Mouse (Mus musculus) forebrain, embryonic 15.5 days (tissue): ENCODE data around the gene Limd1. TPM values are rescaled to one million over a fixed set of nuclear protein-coding genes. Genes with fewer than 3 reads are reported as not detected.

ENCODE experiments used
- ATAC-seq: fragments of 200-750 bp; cut with Nextera tagmentation; replicated peaks from 2 replicates; pipeline ENCODE4 v1.8.0; 2017; ENCODE audit warnings: mild to moderate bottlenecking, moderate TSS enrichment, moderate library complexity
- H3K27ac ChIP-seq: fragments of 300-500 bp; sonication (generic); replicated peaks from 2 replicates; pipeline ENCODE4 v1.5.1; 2015; ENCODE audit warnings: mild to moderate bottlenecking, inconsistent platforms
- H3K27me3 ChIP-seq: fragments of 300-500 bp; sonication (generic); 2 replicates; pipeline ENCODE4 v1.6.1; 2015; ENCODE audit warnings: inconsistent platforms
- H3K36me3 ChIP-seq: fragments of 300-500 bp; sonication (generic); 2 replicates; pipeline ENCODE4 v1.6.1; 2015; ENCODE audit warnings: mild to moderate bottlenecking, inconsistent platforms
- H3K4me1 ChIP-seq: fragments of 300-500 bp; sonication (generic); 2 replicates; pipeline ENCODE4 v1.6.1; 2015; ENCODE audit warnings: inconsistent platforms
- H3K4me2 ChIP-seq: fragments of 300-500 bp; sonication (generic); replicated peaks from 2 replicates; pipeline ENCODE4 v1.6.1; 2015; ENCODE audit warnings: mild to moderate bottlenecking, inconsistent platforms
- H3K4me3 ChIP-seq: fragments of 300-500 bp; sonication (generic); 2 replicates; pipeline ENCODE4 v1.5.1; 2015; ENCODE audit warnings: mild to moderate bottlenecking, inconsistent platforms
- H3K9ac ChIP-seq: fragments of 300-500 bp; sonication (generic); replicated peaks from 2 replicates; pipeline ENCODE4 v1.6.1; 2015; ENCODE audit warnings: mild to moderate bottlenecking, inconsistent platforms
- H3K9me3 ChIP-seq: fragments of 300-500 bp; sonication (generic); 2 replicates; pipeline ENCODE4 v1.6.1; 2016; ENCODE audit warnings: inconsistent platforms
- WGBS: fragments of 180-500 bp; shearing (Covaris S2); methylation state at CpG from one replicate; pipeline ENCODE4 v1.1.7; 2015; ENCODE audit warnings: mixed read lengths; 5-methylcytosine and 5-hydroxymethylcytosine counted together
- polyA plus RNA-seq: library from polyadenylated mRNA; unstranded; fragments of >200 nt; fragmentation: Nextera tagmentation; extraction: Ambion mirVana; gene quantifications from 2 replicates; pipeline ENCODE4 v1.2.1, GENCODE M21; 2015

Gene Limd1
- polyA plus RNA-seq, 1 experiment from 2014 or later, result 18.0 TPM

- 89% methylated on average over 4 of the region's 4 CpGs for WGBS
- no peak for ATAC-seq
- H3K4me3 ChIP-seq, result no peak overlapping the region
Measured at GRCm38 (mm10) chr9:123485561-123485960, 7.1 kb downstream of the Limd1 start.

GRCm38 (mm10) chr9:123486635-123487034 is 8.1 kb downstream of the Limd1 start:
- H3K4me2 ChIP-seq, result no peak overlapping the region
- H3K27ac ChIP-seq, result no peak overlapping the region
- no peak overlapping the region for H3K9ac ChIP-seq
- 84% methylated on average over 3 of the region's 3 CpGs for WGBS
- no peaks in the 10 kb centered on the region for H3K27me3 ChIP-seq
- H3K4me3 ChIP-seq, result no peak overlapping the region
- ATAC-seq, result no peak
- no peaks in the 10 kb centered on the region for H3K9me3 ChIP-seq
- H3K36me3 ChIP-seq, result no peaks in the 10 kb centered on the region
- peaks cover 4% of the 10 kb centered on the region; the same call in 1 of the 2 replicates for H3K4me1 ChIP-seq

More at GRCm38 (mm10) chr9:123485561-123485960, 7.1 kb downstream of the Limd1 start:
- no peak overlapping the region for H3K27ac ChIP-seq
- H3K9ac ChIP-seq, result no peak overlapping the region
- H3K4me2 ChIP-seq, result no peak overlapping the region
- no peaks in the 10 kb centered on the region for H3K36me3 ChIP-seq
- H3K27me3 ChIP-seq, result no peaks in the 10 kb centered on the region
- H3K4me1 ChIP-seq, result peaks cover 6% of the 10 kb centered on the region; the same call in 1 of the 2 replicates
- H3K9me3 ChIP-seq, result no peaks in the 10 kb centered on the region

- Histone ChIP-seq H3K4me1 (peaks cover 8% of the 10 kb centered on the region), H3K4me3 (no peak overlapping the region), H3K27ac (no peak overlapping the region), H3K9ac (no peak overlapping the region), H3K36me3 (no peaks in the 10 kb centered on the region), H3K4me2 (no peak overlapping the region), H3K9me3 (no peaks in the 10 kb centered on the region), H3K27me3 (no peaks in the 10 kb centered on the region)
- no peak for ATAC-seq
- 84% methylated on average over 2 of the region's 2 CpGs for WGBS
Measured at GRCm38 (mm10) chr9:123489073-123489472, 10.6 kb downstream of the Limd1 start.

DNA sequence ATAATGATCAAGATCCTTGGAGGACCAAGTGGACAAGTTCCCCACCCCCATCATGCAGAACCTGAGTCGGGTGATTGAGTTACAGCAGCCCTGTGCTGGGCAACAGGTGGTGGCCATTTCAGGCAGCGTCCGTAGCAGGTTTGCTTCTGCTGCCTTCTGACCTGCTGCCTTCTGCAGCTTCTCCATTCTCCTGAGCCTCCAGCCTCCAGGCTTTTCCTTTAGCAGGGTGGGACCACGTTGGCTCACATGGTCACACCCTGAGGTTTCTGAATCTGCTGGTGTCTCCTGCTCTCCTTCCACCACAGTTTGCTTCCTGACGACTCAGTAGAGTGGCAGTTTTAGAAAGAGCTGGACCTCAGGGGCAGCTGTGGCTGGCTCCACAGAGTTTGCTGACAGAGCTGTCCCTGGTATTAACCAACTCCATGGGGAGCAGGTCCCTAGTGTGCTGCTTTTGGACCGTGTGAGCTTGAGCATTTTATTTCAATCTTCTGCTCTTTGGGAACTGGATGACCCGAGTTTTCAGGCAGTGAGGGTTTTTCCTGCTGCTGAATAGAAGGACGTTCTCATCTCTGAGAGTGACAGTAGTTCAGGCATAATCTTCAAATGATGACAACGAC is 11.3 kb downstream of the Limd1 start:
- Histone ChIP-seq H3K9me3 (no peaks in the 10 kb centered on the region), H3K4me2 (no peak overlapping the region), H3K4me1 (peaks cover 8% of the 10 kb centered on the region), H3K27me3 (no peaks in the 10 kb centered on the region), H3K36me3 (no peaks in the 10 kb centered on the region), H3K4me3 (no peak overlapping the region), H3K9ac (no peak overlapping the region), H3K27ac (no peak overlapping the region)
- WGBS, result 81% methylated on average over 9 of the region's 9 CpGs
- no peak for ATAC-seq

GRCm38 (mm10) chr9:123490930-123491329 is 12.4 kb downstream of the Limd1 start:
- peaks cover 8% of the 10 kb centered on the region for H3K4me1 ChIP-seq
- no peaks in the 10 kb centered on the region for H3K9me3 ChIP-seq
- no peak overlapping the region for H3K4me3 ChIP-seq
- H3K9ac ChIP-seq, result no peak overlapping the region
- no peak overlapping the region for H3K27ac ChIP-seq
- H3K4me2 ChIP-seq, result no peak overlapping the region
- 82% methylated on average over 5 of the region's 5 CpGs for WGBS
- no peak for ATAC-seq
- H3K27me3 ChIP-seq, result no peaks in the 10 kb centered on the region
- no peaks in the 10 kb centered on the region for H3K36me3 ChIP-seq

DNA sequence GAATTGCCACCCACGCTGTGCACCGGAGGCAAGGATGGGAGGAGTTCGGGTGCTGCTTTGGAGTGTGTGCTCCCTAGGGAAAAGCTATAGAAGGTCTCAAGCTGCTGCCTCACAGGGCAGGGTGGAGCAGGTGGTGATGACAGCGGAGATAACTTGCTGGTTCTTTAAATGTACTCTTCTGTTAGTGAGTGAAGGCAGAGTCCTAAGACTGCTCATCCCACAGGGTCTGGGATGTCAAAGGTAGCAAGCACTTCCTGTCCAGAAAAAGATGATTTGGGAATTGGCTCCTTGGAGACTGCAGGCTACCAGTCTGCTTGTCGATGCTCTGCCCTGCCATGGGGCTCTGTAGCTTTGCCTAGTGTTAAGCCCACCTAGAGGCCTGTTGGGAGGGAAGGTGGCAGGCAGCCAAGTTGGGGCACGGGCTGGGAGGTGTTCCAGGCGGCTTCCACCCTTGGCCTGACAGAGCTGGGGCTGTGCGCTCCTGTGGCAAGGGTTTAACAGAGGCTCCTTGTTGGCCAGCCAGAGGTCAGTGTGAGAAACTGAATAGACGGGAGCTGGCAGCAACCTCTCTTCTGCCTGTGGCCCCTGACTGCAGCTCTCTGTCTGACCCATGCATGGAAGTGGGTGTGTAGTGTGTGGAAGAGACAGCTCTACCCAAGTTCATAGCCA is 13.5 kb downstream of the Limd1 start:
- peak; percentile 96 for ATAC-seq
- no peaks in the 10 kb centered on the region for H3K27me3 ChIP-seq
- peak overlapping the region; percentile 11; the same call in 1 of the 2 replicates for H3K27ac ChIP-seq
- WGBS, result 49% methylated on average over 9 of the region's 9 CpGs
- H3K4me1 ChIP-seq, result peaks cover 15% of the 10 kb centered on the region
- no peak overlapping the region for H3K9ac ChIP-seq
- no peak overlapping the region for H3K4me2 ChIP-seq
- no peaks in the 10 kb centered on the region for H3K9me3 ChIP-seq
- H3K4me3 ChIP-seq, result no peak overlapping the region
- H3K36me3 ChIP-seq, result no peaks in the 10 kb centered on the region

- Histone ChIP-seq H3K4me3 (0 out of 2 replicates have a peak overlapping the region, but pooled peaks have one; percentile 2), H3K9ac (no peak overlapping the region), H3K36me3 (no peaks in the 10 kb centered on the region), H3K4me1 (peaks cover 14% of the 10 kb centered on the region), H3K9me3 (no peaks in the 10 kb centered on the region), H3K27ac (no peak overlapping the region), H3K27me3 (no peaks in the 10 kb centered on the region), H3K4me2 (peak overlapping the region; percentile 15; the same call in 1 of the 2 replicates)
- 18% methylated on average over 13 of the region's 13 CpGs for WGBS
- ATAC-seq, result no peak
Measured at GRCm38 (mm10) chr9:123496665-123497064, 18.2 kb downstream of the Limd1 start.

DNA sequence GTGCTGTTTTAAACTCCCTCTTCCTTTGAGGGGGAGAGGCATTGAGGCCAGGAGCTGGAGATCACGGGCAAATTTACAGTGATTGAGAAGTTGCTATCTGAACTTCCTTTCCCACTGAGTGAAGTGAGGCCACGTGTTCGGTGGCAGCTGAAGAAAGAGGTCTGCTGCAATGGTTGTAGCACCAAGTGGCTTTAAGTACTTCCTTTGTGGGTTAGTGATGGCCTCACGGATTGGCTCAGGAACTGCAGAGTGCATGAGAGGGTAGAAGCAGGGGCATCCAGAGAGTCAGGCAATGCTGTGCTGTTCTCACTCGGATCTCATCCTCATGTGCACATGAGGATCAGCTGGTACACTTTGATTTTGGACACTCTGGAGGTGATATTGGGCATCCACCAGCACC is 19.4 kb downstream of the Limd1 start:
- H3K9me3 ChIP-seq, result no peaks in the 10 kb centered on the region
- 83% methylated on average over 5 of the region's 5 CpGs for WGBS
- no peak overlapping the region for H3K4me2 ChIP-seq
- no peak overlapping the region for H3K4me3 ChIP-seq
- no peaks in the 10 kb centered on the region for H3K36me3 ChIP-seq
- H3K27me3 ChIP-seq, result no peaks in the 10 kb centered on the region
- ATAC-seq, result no peak
- H3K27ac ChIP-seq, result no peak overlapping the region
- H3K9ac ChIP-seq, result no peak overlapping the region
- H3K4me1 ChIP-seq, result peaks cover 7% of the 10 kb centered on the region; the same call in 1 of the 2 replicates

DNA sequence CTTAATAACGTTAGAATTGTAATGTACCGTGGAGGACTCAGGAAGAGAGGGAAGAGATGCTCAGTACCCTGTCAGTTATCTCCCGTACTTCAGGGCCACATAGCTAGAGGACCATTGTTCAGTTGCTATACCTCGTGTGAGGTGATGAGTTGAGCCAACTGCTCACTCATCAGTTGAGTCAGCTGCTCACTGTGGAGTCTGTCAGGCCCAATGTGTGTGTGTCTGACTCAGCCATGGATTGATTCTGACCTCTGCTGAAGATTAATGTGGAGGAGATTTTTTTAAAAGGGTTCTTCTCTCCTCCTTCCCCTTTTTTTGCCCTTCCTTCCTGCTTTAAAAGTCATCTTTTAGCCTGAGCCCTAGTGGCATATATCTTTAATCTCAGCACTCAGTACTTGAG is 22.0 kb downstream of the Limd1 start:
- Histone ChIP-seq H3K9ac (no peak overlapping the region), H3K27me3 (no peaks in the 10 kb centered on the region), H3K4me1 (peaks cover 7% of the 10 kb centered on the region; the same call in 1 of the 2 replicates), H3K4me3 (no peak overlapping the region), H3K9me3 (no peaks in the 10 kb centered on the region), H3K36me3 (no peaks in the 10 kb centered on the region), H3K27ac (no peak overlapping the region), H3K4me2 (no peak overlapping the region)
- ATAC-seq, result no peak
- WGBS, result 89% methylated on average over 4 of the region's 4 CpGs

DNA sequence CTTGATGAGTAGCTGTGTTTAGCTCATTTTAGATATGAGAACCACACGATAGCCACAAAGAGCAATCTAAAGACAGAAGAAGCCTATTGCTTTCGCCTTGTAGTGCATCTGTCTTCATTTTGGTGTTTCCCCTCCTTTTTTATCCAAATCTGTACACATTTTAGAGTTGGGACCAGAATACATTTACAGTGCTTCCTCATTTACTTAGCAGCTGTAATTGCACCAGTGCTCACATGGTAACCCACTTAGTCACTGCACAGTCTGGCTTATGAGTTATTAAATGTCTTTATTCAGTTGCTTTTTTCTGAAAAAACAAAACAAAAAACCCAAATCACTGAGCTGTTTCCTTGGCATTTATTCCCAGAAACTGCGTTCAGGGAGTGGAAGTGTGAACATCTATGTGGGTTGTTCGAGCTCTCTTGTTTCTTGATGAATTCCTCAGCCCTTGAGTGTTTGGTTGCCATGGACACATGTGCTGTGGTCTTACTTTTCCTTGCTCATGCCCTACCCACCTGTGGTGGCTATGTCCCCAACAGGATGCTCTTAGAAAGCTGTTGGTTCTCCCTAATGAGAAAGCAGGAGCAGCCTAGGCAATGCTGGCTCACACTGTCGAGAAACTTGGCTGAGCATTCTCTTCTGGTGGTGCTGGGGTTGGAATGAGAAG is 24.8 kb downstream of the Limd1 start:
- Histone ChIP-seq H3K36me3 (no peaks in the 10 kb centered on the region), H3K9ac (no peak overlapping the region), H3K9me3 (no peaks in the 10 kb centered on the region), H3K4me1 (no peaks in the 10 kb centered on the region), H3K4me2 (no peak overlapping the region), H3K27ac (no peak overlapping the region), H3K4me3 (no peak overlapping the region), H3K27me3 (no peaks in the 10 kb centered on the region)
- 66% methylated on average over 5 of the region's 5 CpGs for WGBS
- ATAC-seq, result no peak; the same call in 1 of the 2 replicates

GRCm38 (mm10) chr9:123504325-123504724 is 25.8 kb downstream of the Limd1 start:
- ATAC-seq, result peak; percentile 83
- Histone ChIP-seq H3K9ac (no peak overlapping the region), H3K4me1 (no peaks in the 10 kb centered on the region), H3K4me3 (no peak overlapping the region), H3K27ac (no peak overlapping the region), H3K9me3 (no peaks in the 10 kb centered on the region), H3K4me2 (no peak overlapping the region), H3K27me3 (no peaks in the 10 kb centered on the region), H3K36me3 (no peaks in the 10 kb centered on the region)
- 13% methylated on average over 2 of the region's 2 CpGs for WGBS

- Histone ChIP-seq H3K36me3 (no peaks in the 10 kb centered on the region), H3K4me1 (no peaks in the 10 kb centered on the region), H3K9me3 (no peaks in the 10 kb centered on the region), H3K9ac (no peak overlapping the region), H3K4me3 (no peak overlapping the region), H3K4me2 (no peak overlapping the region), H3K27ac (no peak overlapping the region), H3K27me3 (no peaks in the 10 kb centered on the region)
- no peak for ATAC-seq
- 88% methylated on average over 1 of the region's 1 CpGs for WGBS
Measured at GRCm38 (mm10) chr9:123505598-123505997, 27.1 kb downstream of the Limd1 start.
